Mouse (Mus musculus) spleen, adult 2 months (tissue): ENCODE results near the gene Plscr5. TPM values are rescaled to one million over a fixed set of nuclear protein-coding genes. Genes with fewer than 3 reads are reported as not detected.
"Not testable (repeated sequence)": the region's sequence is repeated elsewhere in the genome, so short reads cannot be mapped to it uniquely, and the experiment has no call there.

Source experiments
- DNase-seq, 2 experiments: peaks; one replicate each; pipeline versions ENCODE4 v3.0.0 to v3.0.0-alpha.2; 2012 to 2021; ENCODE audit warnings: low spot score in 2 of 2, low read depth in 1 of 2
- H3K27ac ChIP-seq: fragments of 200-500 bp; 2 replicates; pipeline ENCODE4 v1.5.1; 2012; ENCODE audit warnings: low read length, inconsistent platforms; ENCODE audit not compliant: insufficient read depth
- H3K27me3 ChIP-seq: fragments of 200-500 bp; 2 replicates; pipeline ENCODE4 v1.6.1; 2012; ENCODE audit warnings: mild to moderate bottlenecking, moderate library complexity, low read length, inconsistent platforms; ENCODE audit not compliant: control insufficient read depth, insufficient read depth
- H3K36me3 ChIP-seq: fragments of 200-500 bp; 2 replicates; pipeline ENCODE4 v1.6.1; 2012; ENCODE audit warnings: mild to moderate bottlenecking, low read length, inconsistent platforms; ENCODE audit not compliant: control insufficient read depth, insufficient read depth
- H3K4me1 ChIP-seq: fragments of 200-500 bp; 2 replicates; pipeline ENCODE4 v1.6.1; 2011; ENCODE audit warnings: inconsistent platforms; ENCODE audit not compliant: control insufficient read depth, insufficient read depth, insufficient read length
- H3K4me3 ChIP-seq: fragments of 200-500 bp; 2 replicates; pipeline ENCODE4 v1.5.1; 2011; ENCODE audit warnings: mild to moderate bottlenecking, inconsistent platforms; ENCODE audit not compliant: insufficient read depth, insufficient read length; ENCODE audit errors: extremely low read depth
- CTCF ChIP-seq: fragments of 200-500 bp; IDR thresholded peaks from 2 replicates; pipeline ENCODE4 v1.5.1; 2011; ENCODE audit warnings: mild to moderate bottlenecking, inconsistent platforms; ENCODE audit not compliant: insufficient read depth, insufficient read length, insufficient replicate concordance; ENCODE audit errors: extremely low read depth
- POLR2A ChIP-seq: fragments of 200-500 bp; IDR thresholded peaks from 2 replicates; pipeline ENCODE4 v1.6.1; 2011; ENCODE audit warnings: low read depth, low read length, inconsistent platforms
- WGBS: fragments of 180-500 bp; shearing (Covaris S2); methylation state at CpG from one replicate; pipeline ENCODE4 v1.1.7; 2018; 5-methylcytosine and 5-hydroxymethylcytosine counted together
- polyA plus RNA-seq: library from polyadenylated mRNA; depleted of rRNA; stranded (reverse); fragments of >200 nt; gene quantifications from 2 replicates; pipeline ENCODE4 v1.2.3, GENCODE M21; 2012; rRNA removed

The Plscr5 gene
- not detected in 2 replicates for polyA plus RNA-seq

GRCm38 (mm10) chr9:92192636-92193035 is at the start of gene Plscr5:
Gene Plscr5 (plus strand): TSS chr9:92192936.
- 78% methylated on average over 9 of the region's 9 CpGs for WGBS

GRCm38 (mm10) chr9:92147555-92148248 is 45.0 kb upstream of the Plscr5 start:
- H3K36me3 ChIP-seq, result no peaks in the 10 kb centered on the region
- no peaks in the 10 kb centered on the region for H3K27me3 ChIP-seq
- TF ChIP-seq POLR2A (no peak), CTCF (no peak)
- no peak for DNase-seq
- H3K4me1 ChIP-seq, result no peaks in the 10 kb centered on the region
- WGBS, result 21% methylated on average over 7 of the region's 7 CpGs
- H3K4me3 ChIP-seq, result no peak overlapping the region
- H3K27ac ChIP-seq, result no peak overlapping the region

More at GRCm38 (mm10) chr9:92192636-92193035, at the start of gene Plscr5:
- not testable (repeated sequence) for H3K36me3 ChIP-seq, H3K4me1 ChIP-seq, H3K27me3 ChIP-seq, H3K27ac ChIP-seq, DNase-seq, H3K4me3 ChIP-seq

GRCm38 (mm10) chr9:92162213-92162612 is 30.5 kb upstream of the Plscr5 start:
- TF ChIP-seq CTCF (no peak), POLR2A (no peak)
- no peaks in the 10 kb centered on the region for H3K27me3 ChIP-seq
- no peak for DNase-seq
- H3K27ac ChIP-seq, result no peak overlapping the region
- 87% methylated on average over 4 of the region's 4 CpGs for WGBS
- H3K4me3 ChIP-seq, result no peak overlapping the region
- no peaks in the 10 kb centered on the region for H3K36me3 ChIP-seq
- H3K4me1 ChIP-seq, result no peaks in the 10 kb centered on the region

- H3K36me3 ChIP-seq, result no peaks in the 10 kb centered on the region
- TF ChIP-seq POLR2A, result no peak
- no peak for TF ChIP-seq CTCF
- no peak overlapping the region for H3K4me3 ChIP-seq
- no peaks in the 10 kb centered on the region for H3K27me3 ChIP-seq
- no peaks in the 10 kb centered on the region for H3K4me1 ChIP-seq
- 91% methylated on average over 3 of the region's 3 CpGs for WGBS
- DNase-seq, result no peak
- no peak overlapping the region for H3K27ac ChIP-seq
Measured at GRCm38 (mm10) chr9:92173318-92173985, 19.3 kb upstream of the Plscr5 start.

GRCm38 (mm10) chr9:92174176-92175075 is 18.3 kb upstream of the Plscr5 start:
- H3K36me3 ChIP-seq, result no peaks in the 10 kb centered on the region
- no peaks in the 10 kb centered on the region for H3K27me3 ChIP-seq
- no peak for TF ChIP-seq CTCF
- TF ChIP-seq POLR2A, result no peak
- no peak for DNase-seq
- H3K27ac ChIP-seq, result no peak overlapping the region
- WGBS, result 77% methylated on average over 15 of the region's 15 CpGs
- H3K4me1 ChIP-seq, result no peaks in the 10 kb centered on the region
- H3K4me3 ChIP-seq, result no peak overlapping the region

- no peak overlapping the region for H3K27ac ChIP-seq
- no peaks in the 10 kb centered on the region for H3K27me3 ChIP-seq
- H3K4me1 ChIP-seq, result no peaks in the 10 kb centered on the region
- H3K4me3 ChIP-seq, result no peak overlapping the region
- DNase-seq, result no peak
- WGBS, result 83% methylated on average over 2 of the region's 2 CpGs
- H3K36me3 ChIP-seq, result no peaks in the 10 kb centered on the region
- TF ChIP-seq POLR2A (no peak), CTCF (no peak)
Measured at GRCm38 (mm10) chr9:92178861-92179469, 13.8 kb upstream of the Plscr5 start.
